Comparison of ENCODE assay signal across 24 mouse cellular contexts in genomic region chr1:71680046-71680672, GRCm38 (mm10). TPM values are rescaled to one million over a fixed set of nuclear protein-coding genes. Genes with fewer than 3 reads are reported as not detected.
DNase-seq lines count a peak whose midpoint lies in the region; ATAC-seq and TF ChIP-seq lines count a peak whose summit lies in the region.
"Had no signal": no experiment of that assay in that cellular context is flagged by ENCODE, and none has a peak within 500 bp of the region (broad histone marks: within the 10 kb centered on the region; RNA-seq: fewer than 3 reads in every experiment).

No protein-coding gene starts in this region.

- WGBS in heart, embryonic 13.5 days = 72% methylated on average over 8 of the region's 8 CpGs

- no peak for ATAC-seq in heart, embryonic 13.5 days (ENCODE audit: extremely low read depth, insufficient number of reproducible peaks, low FRiP score, low TSS enrichment)
- ATAC-seq: forebrain, postnatal 0 days; hindbrain, postnatal 0 days had no signal

- intact Hi-C loops in heart, postnatal 25 days (cut with DNase I) = no loop called here

- peaks cover 35% of the 10 kb centered on the region for H3K4me1 ChIP-seq in heart, embryonic 13.5 days
- H3K4me1 ChIP-seq in embryonic fibroblast, embryonic 13.5 days (ENCODE audit: control insufficient read depth, insufficient read depth, low read length) = peaks cover 17% of the 10 kb centered on the region
- H3K4me1 ChIP-seq: hindbrain, embryonic 12.5 days had no signal

- no peak for TF ChIP-seq POLR2A in embryonic fibroblast, embryonic 13.5 days (IDR thresholded peaks at IDR 0.05; ENCODE audit: low read depth, low read length)

- no peaks in the 10 kb centered on the region for H3K27me3 ChIP-seq in heart, embryonic 13.5 days (replicated peaks)
- H3K27me3 ChIP-seq: embryonic facial prominence, embryonic 13.5 days; heart, embryonic 12.5 days; hindbrain, embryonic 12.5 days had no signal

- no peaks in the 10 kb centered on the region for H3K36me3 ChIP-seq in heart, embryonic 13.5 days
- H3K36me3 ChIP-seq: embryonic facial prominence, embryonic 13.5 days; heart, embryonic 12.5 days; hindbrain, embryonic 12.5 days had no signal

- H3K4me3 ChIP-seq in heart, embryonic 13.5 days = no peak overlapping the region
- no peak overlapping the region for H3K4me3 ChIP-seq in embryonic fibroblast, embryonic 13.5 days (ENCODE audit: insufficient read depth, low read length)
- H3K4me3 ChIP-seq: embryonic facial prominence, embryonic 13.5 days; erythroblast, embryonic 14.5 days; gastrocnemius, adult 2 months; heart, embryonic 12.5 days; hindbrain, embryonic 12.5 days had no signal

- H3K4me2 ChIP-seq in heart, embryonic 13.5 days = peak overlapping the region; percentile 3; the same call in 1 of the 2 replicates
- H3K4me2 ChIP-seq: embryonic facial prominence, embryonic 13.5 days; heart, embryonic 12.5 days; hindbrain, embryonic 12.5 days had no signal

- no peak overlapping the region for H3K9ac ChIP-seq in heart, embryonic 13.5 days
- H3K9ac ChIP-seq: embryonic facial prominence, embryonic 13.5 days; forebrain, postnatal 0 days; heart, embryonic 12.5 days; hindbrain, embryonic 12.5 days had no signal

- no peak for TF ChIP-seq CTCF in embryonic fibroblast, embryonic 13.5 days (IDR thresholded peaks at IDR 0.05; ENCODE audit: borderline replicate concordance, insufficient read depth, low read length)

- DNase-seq in heart, postnatal 25 days (ENCODE audit: low spot score) = no peak
- DNase-seq in NIH3T3 (ENCODE audit: low read depth) = peak; percentile 78
- no peak for DNase-seq in ovary, postnatal 14 days (ENCODE audit: low spot score)
- no peak for DNase-seq in right cerebral cortex, postnatal 4 days
- no peak for DNase-seq in frontal cortex, adult 2 months (ENCODE audit: extremely low spot score in 1 of 2, low spot score in 1 of 2)
- DNase-seq: adrenal gland, adult 8-10 months; adrenal gland, postnatal 36 days; B cell, adult 2 months; cerebellum, adult 11-12 months; cerebellum, adult 9-10 months; cerebellum, postnatal 25 days; forebrain, postnatal 0 days; gastrocnemius, adult 2 months; gastrocnemius, postnatal 25 days; heart, postnatal 4 days; kidney, adult 11 months had no signal

- H3K27ac ChIP-seq in heart, embryonic 13.5 days (replicated peaks) = no peak overlapping the region
- peak overlapping the region; percentile 86 for H3K27ac ChIP-seq in embryonic fibroblast, embryonic 13.5 days (ENCODE audit: insufficient read depth, low read length)
- H3K27ac ChIP-seq: embryonic facial prominence, embryonic 13.5 days; gastrocnemius, adult 2 months; hindbrain, embryonic 12.5 days; hindbrain, postnatal 0 days had no signal

- no peaks in the 10 kb centered on the region for H3K9me3 ChIP-seq in heart, embryonic 13.5 days
- H3K9me3 ChIP-seq: embryonic facial prominence, embryonic 13.5 days; heart, embryonic 12.5 days; hindbrain, embryonic 12.5 days had no signal

RNA-seq across cellular contexts. Expression of gene Fn1, which starts 27.2 kb away (rescaled TPM):
- 200 and 248 TPM in 2 replicates for polyA plus RNA-seq in heart, embryonic 13.5 days (2015; fragmentation: Nextera tagmentation; extraction: Ambion mirVana)
- total RNA-seq in heart, postnatal 25 days (2021) = 10 to 100 TPM; 87.6 TPM
- polyA plus RNA-seq in embryonic fibroblast, embryonic 13.5 days (2011; ENCODE audit: insufficient read length, low read depth, missing spikeins) = 3,197 and 4,910 TPM in 2 replicates
- polyA plus RNA-seq in frontal cortex, adult 2 months (2012; rRNA removed) = 66.0 and 67.7 TPM in 2 replicates
- total RNA-seq: MEL had no signal

Comparison
In these comparisons a context has a peak if more than half of its experiments do, and no peak if none do; other contexts are left out.
1. RNA of gene Fn1, which starts 27.2 kb away (polyA plus RNA-seq): 3,197 to 4,910 TPM in embryonic fibroblast, embryonic 13.5 days; 200 to 248 TPM in heart, embryonic 13.5 days and 66.0 to 67.7 TPM in frontal cortex, adult 2 months; every median in the first group is over 10 times any median in the second.